Mouse (Mus musculus) heart, adult 8-10 months (tissue): ENCODE data around the gene H2afv. TPM values are rescaled to one million over a fixed set of nuclear protein-coding genes. Genes with fewer than 3 reads are reported as not detected.
A peak's percentile ranks its signal among the peaks of the same experiment; 100 is the strongest.
"Not testable (repeated sequence)": the region's sequence is repeated elsewhere in the genome, so short reads cannot be mapped to it uniquely, and the experiment has no call there.

Source experiments
- DNase-seq: peaks from one replicate; pipeline ENCODE4 v3.0.0; 2022; ENCODE audit warnings: low spot score
- total RNA-seq, 4 experiments: library from RNA; stranded (reverse); gene quantifications; 2 replicates each; pipeline ENCODE4 v1.2.4; 2022

The H2afv gene
- total RNA-seq, 4 experiments from 2014 or later, result 80.1 to 97.8 (median 88.2) TPM

DNA sequence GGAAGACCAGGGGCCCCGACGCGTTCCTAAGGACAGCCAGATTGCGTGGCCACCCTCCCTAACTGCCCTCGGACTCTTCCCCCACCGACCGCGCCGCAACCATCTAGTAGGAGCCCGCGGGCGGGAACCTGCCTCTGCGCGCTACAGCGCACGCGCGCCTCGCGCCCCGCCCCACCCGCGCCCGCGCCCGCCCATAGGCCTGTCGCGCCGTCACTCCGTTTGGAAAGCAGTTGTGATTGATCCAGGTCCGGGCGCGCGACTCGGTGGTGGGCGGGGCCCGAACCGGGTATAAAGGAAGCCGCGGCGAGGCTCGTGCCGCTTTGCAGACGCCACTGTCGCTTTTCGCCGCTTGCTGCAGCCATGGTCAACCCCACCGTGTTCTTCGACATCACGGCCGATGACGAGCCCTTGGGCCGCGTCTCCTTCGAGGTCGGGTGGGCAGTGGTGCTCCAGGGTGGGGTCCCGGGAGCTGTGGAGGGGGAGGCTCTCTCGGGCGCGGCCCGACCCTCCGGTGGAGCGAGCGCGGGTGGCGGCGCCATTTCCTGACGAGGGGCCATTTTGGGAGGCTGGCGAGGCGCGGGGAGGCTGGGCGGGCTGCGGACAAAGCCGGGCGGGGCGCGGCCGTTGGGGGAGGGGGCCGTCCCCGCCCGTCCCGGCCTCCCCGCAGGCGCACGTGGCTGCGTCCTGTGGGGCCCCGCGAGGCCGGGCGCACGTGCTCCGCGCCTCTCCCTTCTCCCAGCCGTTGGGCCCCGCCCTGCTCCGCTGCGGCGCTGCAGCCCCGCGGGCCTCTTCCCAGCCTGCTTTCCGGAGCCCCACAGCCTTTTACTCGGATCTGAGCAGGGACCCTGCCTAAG lies 28.5 kb downstream of the H2afv start:
- peak; percentile 98 for DNase-seq

GRCm38 (mm10) chr11:6414751-6415550 lies 29.3 kb downstream of the H2afv start, which contains the start of gene Ppia:
Gene Ppia (plus strand): TSS chr11:6415443.
- DNase-seq, result no peak

DNA sequence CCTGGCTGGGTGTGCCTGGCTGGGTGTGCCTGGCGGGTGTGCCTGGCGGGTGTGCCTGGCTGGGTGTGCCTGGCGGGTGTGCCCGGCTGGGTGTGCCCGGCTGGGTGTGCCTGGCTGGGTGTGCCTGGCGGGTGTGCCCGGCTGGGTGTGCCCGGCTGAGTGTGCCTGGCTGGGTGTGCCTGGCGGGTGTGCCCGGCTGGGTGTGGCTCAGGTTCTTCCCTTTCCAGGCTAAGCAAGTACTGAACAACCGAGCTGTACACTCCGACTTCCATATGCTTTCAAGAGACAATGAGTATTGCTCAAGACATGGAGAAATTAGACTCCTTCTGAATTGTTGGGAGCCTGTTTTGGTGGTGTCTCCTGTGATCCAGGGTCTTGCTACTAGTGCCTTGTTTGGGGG lies 31.0 kb downstream of the H2afv start:
- no peak for DNase-seq

DNA sequence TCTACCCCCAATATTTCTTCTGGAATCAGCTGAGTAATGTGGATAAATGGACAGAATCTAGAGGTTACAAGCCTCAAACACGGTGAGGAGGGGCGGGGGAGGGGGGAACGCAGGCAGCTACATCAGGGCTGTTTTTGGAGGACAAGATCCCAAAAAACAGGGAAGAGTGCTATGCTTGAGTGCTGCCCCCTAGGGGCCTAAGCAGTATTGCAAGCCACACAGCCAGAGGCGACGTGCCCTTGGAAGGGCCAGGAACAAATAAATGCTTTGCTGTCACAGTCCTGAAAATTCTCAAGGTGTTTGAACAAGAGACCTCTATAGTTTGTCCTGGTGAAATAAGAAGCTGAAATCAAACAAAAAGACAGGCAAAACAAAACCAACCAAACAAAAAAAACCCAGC lies 32.6 kb downstream of the H2afv start:
- peak; percentile 78 for DNase-seq

- DNase-seq, result not testable (repeated sequence)
These were observed 33.5 kb downstream of the H2afv start for GRCm38 (mm10) chr11:6410755-6411154.

DNA sequence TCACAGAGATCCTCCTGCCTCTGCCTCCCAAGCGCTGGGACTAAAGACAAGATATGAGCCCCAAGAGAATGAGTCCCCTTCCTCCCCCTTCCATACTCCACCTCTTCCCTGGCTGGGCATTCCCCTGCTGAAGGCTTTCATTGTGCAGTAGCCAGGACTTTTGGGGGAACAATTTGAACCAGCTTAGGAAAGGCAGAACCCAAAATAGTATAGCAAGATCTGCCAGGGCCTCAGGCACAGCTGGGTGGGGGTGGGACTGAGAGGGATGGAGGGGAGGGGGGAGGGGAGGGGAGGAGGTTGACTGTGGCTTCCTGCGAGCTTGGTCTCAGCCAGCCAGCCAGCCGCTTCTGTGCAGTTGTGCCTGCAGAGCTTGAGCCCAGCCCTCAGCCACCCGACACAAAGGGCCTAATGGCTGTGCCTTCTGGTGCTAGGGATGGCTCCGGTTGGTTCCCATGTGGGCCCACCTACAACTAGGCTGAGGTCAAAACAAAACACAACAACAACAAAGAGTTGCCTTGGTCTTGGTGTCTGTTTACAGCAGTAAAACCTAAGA lies 34.1 kb downstream of the H2afv start:
- DNase-seq, result no peak

DNA sequence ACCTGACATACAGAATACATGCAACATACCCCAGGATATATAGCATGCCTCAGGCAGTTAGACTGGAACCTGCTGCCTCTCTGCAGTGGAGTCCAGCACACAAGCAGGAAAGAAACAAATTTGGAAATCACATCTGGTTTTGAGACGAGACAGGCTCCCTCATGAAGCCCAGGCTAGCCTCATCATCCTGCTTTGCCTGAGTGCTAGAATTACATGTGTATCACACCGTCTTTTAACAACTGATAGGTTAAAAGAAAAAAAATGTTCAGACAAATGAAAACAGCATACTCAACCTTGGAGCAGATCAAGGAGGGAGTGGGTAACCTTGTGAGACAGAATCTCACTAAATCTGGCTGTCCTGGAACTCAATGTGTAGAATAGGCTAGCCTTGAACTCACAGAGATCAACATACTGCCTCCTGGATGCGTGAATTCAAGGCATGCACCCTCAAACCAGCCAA lies 37.1 kb downstream of the H2afv start:
- no peak for DNase-seq

DNA sequence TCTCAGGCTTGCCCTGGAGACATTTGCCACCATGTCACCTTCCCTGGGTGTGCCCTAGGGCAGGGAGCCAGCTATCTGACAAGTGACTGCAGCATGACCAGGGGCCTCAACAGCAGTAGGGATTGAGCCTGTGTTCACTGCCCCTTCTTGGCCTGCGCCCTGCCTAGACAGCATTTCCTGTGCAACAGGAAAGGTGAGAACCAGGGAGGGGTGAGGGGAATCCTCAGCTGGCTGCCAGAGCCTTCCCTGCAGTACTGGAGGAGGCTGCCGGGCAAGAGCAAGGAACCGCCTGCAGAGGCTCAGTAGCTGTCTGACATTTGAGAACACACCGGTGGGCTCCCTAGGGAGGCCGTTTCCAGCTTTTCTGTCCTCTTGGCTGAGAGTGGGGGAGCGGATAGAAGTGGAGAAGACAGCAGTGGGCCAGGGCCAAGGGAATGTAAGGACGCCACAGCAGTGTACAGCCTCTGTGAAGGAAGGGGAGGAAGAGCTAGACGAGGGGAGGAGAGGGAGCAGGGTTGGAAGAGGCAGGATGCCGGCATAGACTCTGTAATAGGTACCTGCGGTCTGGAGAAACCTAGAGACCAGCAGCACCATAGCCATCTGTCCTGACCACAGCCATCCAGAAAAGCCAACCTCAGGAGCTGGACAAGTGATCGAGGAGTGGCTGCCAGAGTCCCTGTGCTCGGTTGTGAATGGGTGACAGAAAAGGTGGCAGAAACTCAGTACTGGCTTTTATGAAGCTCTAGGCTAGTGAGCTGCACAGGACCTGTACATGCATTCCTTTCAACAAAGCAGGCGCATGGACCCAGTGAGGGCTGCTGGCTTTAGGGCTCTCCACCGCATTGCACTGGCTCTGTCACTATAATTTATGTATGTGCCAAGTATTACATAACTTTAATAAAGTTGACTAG lies 37.7 kb downstream of the H2afv start:
- DNase-seq, result peak; percentile 77

GRCm38 (mm10) chr11:6405591-6406081 lies 38.6 kb downstream of the H2afv start:
- no peak for DNase-seq

DNA sequence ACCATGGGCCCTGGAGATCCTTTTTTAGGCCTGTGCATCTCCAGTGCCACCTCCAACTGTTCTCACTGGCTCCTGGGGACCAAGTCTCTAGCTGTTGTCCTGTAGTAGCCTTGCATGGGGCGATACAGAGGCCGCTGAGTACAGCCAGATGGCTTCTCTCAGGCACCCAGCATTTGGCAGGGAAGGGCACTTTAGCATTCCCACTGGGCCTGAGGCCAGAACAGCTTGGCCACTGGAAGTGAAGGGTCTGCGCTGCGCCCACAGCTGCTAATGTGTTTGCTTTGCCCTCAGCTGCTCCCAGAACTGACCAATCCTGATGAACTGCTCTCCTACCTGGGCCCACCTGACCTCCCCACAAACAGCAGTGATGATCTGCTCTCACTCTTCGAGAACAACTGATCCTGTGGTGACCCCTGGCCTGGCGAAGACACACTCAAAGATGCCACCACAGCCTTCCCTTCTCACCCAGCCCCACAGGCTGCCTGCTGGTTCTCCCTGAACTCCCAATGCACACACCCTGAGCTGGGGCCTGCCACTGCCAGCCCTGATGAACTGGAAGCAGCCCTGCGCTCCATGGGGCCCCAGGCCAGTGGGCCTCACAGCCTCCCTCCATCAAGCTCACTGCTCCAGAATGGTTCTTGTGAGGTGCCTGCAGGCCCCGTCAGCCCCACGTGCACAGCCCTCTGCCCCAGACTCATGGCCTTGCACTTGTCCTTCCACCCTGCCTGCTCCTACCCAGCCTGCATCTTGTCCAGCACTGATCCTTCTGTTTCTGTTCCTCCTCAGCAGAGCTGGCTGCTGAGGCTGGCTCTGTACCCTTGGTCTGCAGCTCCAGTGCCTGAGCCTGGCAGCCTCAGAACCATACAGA lies 39.3 kb downstream of the H2afv start:
- DNase-seq, result no peak

DNA sequence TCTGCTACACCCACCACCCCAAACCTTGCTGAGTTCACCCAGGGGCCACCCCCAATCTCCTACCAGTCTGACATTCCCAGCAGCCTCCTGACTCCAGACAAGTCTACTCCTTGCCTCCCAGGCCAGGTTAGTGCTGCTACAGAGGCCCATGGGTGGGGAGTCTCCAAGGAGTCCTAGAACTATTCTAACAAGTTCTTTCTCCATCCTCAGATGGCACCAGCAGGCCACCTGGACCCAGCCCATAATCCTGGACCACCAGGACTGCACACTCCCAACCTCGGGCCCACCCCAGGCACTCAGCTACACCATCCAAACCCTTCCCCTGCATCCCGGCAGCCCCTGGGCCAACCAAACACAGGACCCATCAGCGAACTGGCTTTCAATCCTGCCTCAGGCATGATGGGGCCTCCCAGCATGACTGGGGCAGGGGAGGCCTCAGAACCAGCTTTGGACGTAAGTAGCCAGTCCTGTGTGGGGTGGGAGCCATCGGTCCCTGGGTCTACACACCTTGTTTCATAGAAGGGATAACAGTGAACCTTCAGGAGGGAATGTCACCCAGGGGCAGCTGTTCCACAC lies 40.3 kb downstream of the H2afv start:
- DNase-seq, result no peak

DNA sequence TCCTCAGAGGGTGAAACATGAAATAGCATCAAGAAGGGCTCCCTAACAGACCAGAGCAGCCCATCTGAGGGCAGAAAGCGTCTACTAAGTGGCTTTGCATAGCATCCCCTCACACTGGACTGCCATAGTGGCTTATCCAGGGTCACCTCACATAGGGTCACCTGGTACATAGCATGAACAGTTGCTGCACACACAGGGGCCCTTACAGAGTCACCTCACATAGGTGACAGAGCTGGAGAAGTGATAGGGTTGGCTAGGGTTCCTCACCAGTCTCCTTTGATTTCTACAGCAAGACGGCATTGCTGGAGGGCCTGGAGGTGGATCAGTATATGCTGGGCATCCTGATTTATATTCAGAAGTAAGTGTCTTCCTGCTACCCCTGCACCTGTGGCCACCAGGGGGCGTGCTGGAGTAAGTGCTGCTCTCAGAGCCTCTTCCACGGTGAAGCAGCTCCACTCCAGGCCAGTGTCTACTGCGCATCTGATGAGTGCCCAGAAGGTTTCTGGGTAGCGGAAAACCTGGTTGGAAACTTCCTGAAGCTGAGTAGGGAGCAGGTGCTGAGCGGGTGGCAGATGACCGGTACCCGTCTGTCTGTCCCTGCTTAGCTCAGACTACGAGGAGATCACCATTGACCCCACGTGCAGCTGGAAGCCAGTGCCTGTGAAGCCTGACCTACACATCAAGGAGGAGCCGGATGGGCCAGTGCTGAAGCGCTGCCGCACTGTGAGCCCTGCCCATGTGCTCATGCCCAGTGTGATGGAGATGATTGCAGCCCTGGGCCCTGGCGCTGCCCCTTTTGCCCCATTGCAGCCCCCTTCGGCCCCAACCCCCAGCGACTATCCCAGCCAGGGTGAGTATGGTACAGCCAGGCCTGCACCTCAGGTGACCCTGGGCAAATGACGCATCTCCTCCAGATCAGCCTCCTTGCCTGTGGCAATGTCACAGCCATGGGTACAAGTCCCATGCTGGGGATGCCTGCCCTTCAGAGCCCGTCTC lies 41.4 kb downstream of the H2afv start:
- no peak for DNase-seq

GRCm38 (mm10) chr11:6398141-6398540 lies 46.1 kb downstream of the H2afv start:
- no peak for DNase-seq

DNA sequence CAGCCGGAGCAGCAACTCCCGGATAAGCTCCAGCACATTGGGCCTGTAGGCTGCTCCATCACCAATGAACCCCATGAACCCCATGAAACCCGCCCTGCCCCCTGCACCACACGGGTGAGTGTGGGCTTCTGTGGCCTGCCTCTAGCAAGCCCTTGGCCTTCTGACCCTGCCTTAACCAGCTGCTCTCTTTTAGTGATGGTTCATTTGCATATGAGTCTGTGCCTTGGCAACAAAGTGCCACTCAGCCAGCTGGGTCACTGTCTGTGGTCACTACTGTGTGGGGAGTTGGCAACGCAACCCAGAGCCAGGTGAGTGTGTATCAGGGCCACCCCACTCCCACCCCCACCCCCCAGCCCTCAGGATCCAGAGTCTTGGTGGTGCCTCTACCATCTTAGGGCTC lies 48.7 kb downstream of the H2afv start:
- no peak for DNase-seq

DNA sequence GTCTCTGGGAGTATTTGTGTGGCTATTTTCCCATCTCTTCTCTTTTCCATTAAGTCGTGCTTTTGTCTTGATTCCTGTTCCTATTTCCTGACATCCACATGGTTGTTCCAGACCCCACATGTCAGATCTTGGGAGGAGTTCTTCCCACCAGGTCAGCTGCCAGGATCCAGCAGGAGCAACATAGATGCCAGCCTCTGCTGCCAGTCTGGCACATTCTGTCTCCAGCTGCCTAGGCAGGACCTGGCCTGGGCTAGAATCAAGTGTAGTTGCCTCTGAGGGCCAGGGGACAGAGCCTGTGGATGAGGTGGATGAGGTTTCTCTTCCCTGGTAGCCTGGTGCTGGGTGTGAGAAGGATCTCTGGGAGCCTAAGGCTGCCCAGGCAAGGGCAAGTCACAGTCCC lies 50.4 kb downstream of the H2afv start:
- no peak for DNase-seq

DNA sequence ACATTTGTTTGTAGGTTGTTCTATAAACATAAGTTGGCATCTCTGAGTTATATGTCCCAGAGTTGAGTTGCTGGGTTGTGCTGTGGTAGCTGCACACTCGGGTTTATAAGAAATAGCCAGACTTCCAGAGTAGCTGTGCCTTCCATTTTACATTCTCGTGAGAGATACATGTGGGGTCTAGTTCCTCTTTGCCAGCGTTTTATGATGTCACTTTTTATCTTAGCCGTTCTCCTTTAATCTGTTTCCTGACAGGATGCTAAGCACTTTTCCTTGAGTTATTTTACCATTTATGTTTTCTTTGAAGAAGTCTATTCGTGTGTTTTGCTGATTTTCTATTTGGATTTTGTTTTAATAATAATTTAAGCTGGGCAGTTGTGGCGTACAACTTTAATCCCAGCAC lies 51.4 kb downstream of the H2afv start:
- DNase-seq, result no peak

GRCm38 (mm10) chr11:6391516-6392276 lies 52.5 kb downstream of the H2afv start:
- no peak for DNase-seq
